Mouse (Mus musculus) limb, embryonic 13.5 days (tissue): ENCODE data around the gene Syf2. TPM values are rescaled to one million over a fixed set of nuclear protein-coding genes. Genes with fewer than 3 reads are reported as not detected.

Experiments used
- ATAC-seq: fragments of 200-750 bp; cut with Nextera tagmentation; 2 replicates; pipeline ENCODE4 v1.8.0; 2017; ENCODE audit warnings: low read depth, moderate number of reproducible peaks, moderate TSS enrichment; ENCODE audit not compliant: low FRiP score
- H3K27ac ChIP-seq: fragments of 300-500 bp; sonication (generic); 2 replicates; pipeline ENCODE4 v1.5.1; 2015; ENCODE audit warnings: inconsistent platforms, mild to moderate bottlenecking, moderate library complexity
- H3K27me3 ChIP-seq: fragments of 300-500 bp; sonication (generic); 2 replicates; pipeline ENCODE4 v1.6.1; 2015; ENCODE audit warnings: mild to moderate bottlenecking, inconsistent platforms
- H3K36me3 ChIP-seq: fragments of 300-500 bp; sonication (generic); 2 replicates; pipeline ENCODE4 v1.6.1; 2015; ENCODE audit warnings: inconsistent platforms, mild to moderate bottlenecking, moderate library complexity
- H3K4me1 ChIP-seq: fragments of 300-500 bp; sonication (generic); 2 replicates; pipeline ENCODE4 v1.6.1; 2015; ENCODE audit warnings: inconsistent platforms
- H3K4me2 ChIP-seq: fragments of 300-500 bp; sonication (generic); replicated peaks from 2 replicates; pipeline ENCODE4 v1.6.1; 2015; ENCODE audit warnings: inconsistent platforms, mild to moderate bottlenecking, moderate library complexity
- H3K4me3 ChIP-seq: fragments of 300-500 bp; sonication (generic); 2 replicates; pipeline ENCODE4 v1.5.1; 2015; ENCODE audit warnings: moderate library complexity, mild to moderate bottlenecking, inconsistent platforms
- H3K9ac ChIP-seq: fragments of 300-500 bp; sonication (generic); 2 replicates; pipeline ENCODE4 v1.6.1; 2015; ENCODE audit warnings: mild to moderate bottlenecking, inconsistent platforms
- H3K9me3 ChIP-seq: fragments of 300-500 bp; sonication (generic); 2 replicates; pipeline ENCODE4 v1.6.1; 2016; ENCODE audit warnings: inconsistent platforms
- WGBS: fragments of 180-500 bp; shearing (Covaris S2); methylation state at CpG from one replicate; pipeline ENCODE4 v1.1.7; 2015; 5-methylcytosine and 5-hydroxymethylcytosine counted together
- polyA plus RNA-seq: library from polyadenylated mRNA; unstranded; fragments of >200 nt; fragmentation: Nextera tagmentation; extraction: Ambion mirVana; gene quantifications from 2 replicates; pipeline ENCODE4 v1.2.1, GENCODE M21; 2015

Syf2 gene
- polyA plus RNA-seq, 1 experiment from 2014 or later = 73.4 TPM

- ATAC-seq = no peak
- Histone ChIP-seq H3K4me3 (no peak overlapping the region), H3K4me1 (peaks cover 24% of the 10 kb centered on the region), H3K36me3 (no peaks in the 10 kb centered on the region), H3K9me3 (no peaks in the 10 kb centered on the region), H3K4me2 (no peak overlapping the region), H3K9ac (no peak overlapping the region), H3K27ac (no peak overlapping the region), H3K27me3 (no peaks in the 10 kb centered on the region)
- WGBS = 76% methylated on average over 11 of the region's 11 CpGs
Observed at GRCm38 (mm10) chr4:134985626-134986335, 55.1 kb downstream of the Syf2 start.

GRCm38 (mm10) chr4:134986336-134986635, 55.6 kb downstream of the Syf2 start:
- WGBS = 65% methylated on average over 4 of the region's 4 CpGs
- no peak overlapping the region for H3K4me2 ChIP-seq
- no peak overlapping the region for H3K27ac ChIP-seq
- no peaks in the 10 kb centered on the region for H3K36me3 ChIP-seq
- no peak for ATAC-seq
- no peak overlapping the region for H3K4me3 ChIP-seq
- H3K9ac ChIP-seq = no peak overlapping the region
- H3K9me3 ChIP-seq = no peaks in the 10 kb centered on the region
- peaks cover 23% of the 10 kb centered on the region for H3K4me1 ChIP-seq
- no peaks in the 10 kb centered on the region for H3K27me3 ChIP-seq

- H3K27ac ChIP-seq = no peak overlapping the region
- WGBS = 75% methylated on average over 3 of the region's 3 CpGs
- H3K9me3 ChIP-seq = no peaks in the 10 kb centered on the region
- no peak overlapping the region for H3K4me3 ChIP-seq
- no peak overlapping the region for H3K4me2 ChIP-seq
- peaks cover 17% of the 10 kb centered on the region for H3K4me1 ChIP-seq
- no peaks in the 10 kb centered on the region for H3K27me3 ChIP-seq
- no peak overlapping the region for H3K9ac ChIP-seq
- no peaks in the 10 kb centered on the region for H3K36me3 ChIP-seq
- no peak for ATAC-seq
Observed at GRCm38 (mm10) chr4:134986963-134987362, 56.3 kb downstream of the Syf2 start.

Other genes starting within 250 kb of the Syf2 start
- gene Man1c1, start 226.6 kb upstream of the Syf2 start, polyA plus RNA-seq = 2.9 and 3.5 TPM in 2 replicates
- 22.0 and 24.5 TPM in 2 replicates for gene Ldlrap1, start 162.9 kb upstream of the Syf2 start, polyA plus RNA-seq
- gene Maco1, start 77.6 kb upstream of the Syf2 start, polyA plus RNA-seq = 56.7 and 57.9 TPM in 2 replicates
- gene Rhd, start 66.4 kb upstream of the Syf2 start, polyA plus RNA-seq = 2.9 and 5.5 TPM in 2 replicates
- 187 and 193 TPM in 2 replicates for gene Tmem50a, start 15.9 kb upstream of the Syf2 start, polyA plus RNA-seq
- gene Rsrp1, start 7.3 kb upstream of the Syf2 start, polyA plus RNA-seq = 523 and 552 TPM in 2 replicates
- gene Runx3, start 189.8 kb downstream of the Syf2 start, polyA plus RNA-seq = 3.7 and 4.6 TPM in 2 replicates